Mouse (Mus musculus) ES-Bruce4 (cell line): Measurements from ENCODE around the gene Enpp7.

Source experiments
- CTCF ChIP-seq: IDR thresholded peaks from one replicate; pipeline ENCODE4 v1.8.1; 2011; ENCODE audit warnings: low read depth, low read length
- EP300 ChIP-seq: IDR thresholded peaks from 2 replicates; pipeline ENCODE4 v1.6.1; 2011; ENCODE audit warnings: low read depth, low read length; ENCODE audit not compliant: insufficient read depth
- POLR2A ChIP-seq: IDR thresholded peaks from one replicate; pipeline ENCODE4 v1.8.1; 2011; ENCODE audit warnings: low read length; ENCODE audit not compliant: insufficient read depth

DNA sequence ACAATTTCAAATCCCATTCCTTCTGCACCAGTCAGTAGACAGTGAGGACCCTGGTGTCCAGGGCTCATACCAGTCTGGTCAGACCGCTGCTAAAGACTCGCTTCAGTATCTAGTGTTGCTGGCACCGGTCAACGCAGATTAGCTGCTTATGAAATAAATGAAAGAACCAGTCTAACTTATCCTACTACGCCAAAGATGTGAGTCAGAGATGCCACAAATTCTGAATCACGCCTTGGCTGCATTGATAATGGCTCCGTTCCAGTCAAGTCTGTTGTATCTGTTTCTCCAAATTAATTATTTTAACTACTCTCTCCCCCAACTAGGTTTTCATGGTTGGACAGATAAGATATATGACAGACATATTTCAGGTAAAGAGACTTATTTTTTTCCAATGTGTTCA is 33.2 kb downstream of the Enpp7 start:
- TF ChIP-seq CTCF = no peak
- no peak for TF ChIP-seq POLR2A
- no peak for TF ChIP-seq EP300
